Mouse (Mus musculus) natural killer cell, adult 2 months (primary cell): Measurements from ENCODE around the gene Exd2.

Experiments used
- DNase-seq, 2 experiments: peaks; one replicate each; pipeline ENCODE4 v3.0.0; 2022; ENCODE audit warnings: low spot score in 2 of 2

Exd2 gene

GRCm38 (mm10) chr12:80495691-80496090 is 32.8 kb downstream of the Exd2 start:
- DNase-seq = no peak

GRCm38 (mm10) chr12:80498356-80498755 is 35.5 kb downstream of the Exd2 start:
- no peak for DNase-seq

- DNase-seq = no peak
These were observed 37.6 kb downstream of the Exd2 start for GRCm38 (mm10) chr12:80500506-80500905.

GRCm38 (mm10) chr12:80504718-80505117 is 41.8 kb downstream of the Exd2 start:
- DNase-seq = no peak

GRCm38 (mm10) chr12:80507041-80507745 is 44.3 kb downstream of the Exd2 start:
- no peak for DNase-seq

GRCm38 (mm10) chr12:80517977-80518376 is 55.1 kb downstream of the Exd2 start, which contains the start of gene Galnt16:
TSS of gene Galnt16 (plus strand) at chr12:80518277.
- DNase-seq = no peak

GRCm38 (mm10) chr12:80518393-80518756 is 55.5 kb downstream of the Exd2 start:
- no peak for DNase-seq

- no peak for DNase-seq
These were observed 56.1 kb downstream of the Exd2 start for GRCm38 (mm10) chr12:80518757-80519620.

GRCm38 (mm10) chr12:80519621-80520332 is 56.9 kb downstream of the Exd2 start:
- DNase-seq = no peak

GRCm38 (mm10) chr12:80522006-80522405 is 59.1 kb downstream of the Exd2 start:
- DNase-seq = no peak

GRCm38 (mm10) chr12:80524276-80524921 is 61.5 kb downstream of the Exd2 start:
- no peak for DNase-seq

GRCm38 (mm10) chr12:80525513-80525912 is 62.6 kb downstream of the Exd2 start:
- DNase-seq = no peak

GRCm38 (mm10) chr12:80526511-80526910 is 63.6 kb downstream of the Exd2 start:
- no peak for DNase-seq

GRCm38 (mm10) chr12:80527727-80528389 is 65.0 kb downstream of the Exd2 start:
- no peak for DNase-seq

- no peak for DNase-seq
These were observed 67.2 kb downstream of the Exd2 start for GRCm38 (mm10) chr12:80530052-80530451.

- DNase-seq = no peak
These were observed 67.7 kb downstream of the Exd2 start for GRCm38 (mm10) chr12:80530630-80531029.

- no peak for DNase-seq
These were observed 68.7 kb downstream of the Exd2 start for GRCm38 (mm10) chr12:80531585-80531984.

GRCm38 (mm10) chr12:80533876-80534275 is 71.0 kb downstream of the Exd2 start:
- no peak for DNase-seq

- no peak for DNase-seq
These were observed 74.4 kb downstream of the Exd2 start for GRCm38 (mm10) chr12:80537313-80537712.

- DNase-seq = no peak
These were observed 75.4 kb downstream of the Exd2 start for GRCm38 (mm10) chr12:80538311-80538710.

- DNase-seq = no peak
These were observed 82.4 kb downstream of the Exd2 start for GRCm38 (mm10) chr12:80545310-80545709.
